Mouse (Mus musculus) stomach, embryonic 15.5 days (tissue): ENCODE results near the gene Cped1. TPM values are rescaled to one million over a fixed set of nuclear protein-coding genes. Genes with fewer than 3 reads are reported as not detected.

ENCODE experiments used
- ATAC-seq: fragments of 200-750 bp; cut with Nextera tagmentation; 2 replicates; pipeline ENCODE4 v1.8.0; 2017; ENCODE audit warnings: low read depth, moderate number of reproducible peaks, moderate TSS enrichment; ENCODE audit not compliant: insufficient read depth, low FRiP score
- H3K27ac ChIP-seq: fragments of 300-500 bp; sonication (generic); 2 replicates; pipeline ENCODE4 v1.5.1; 2015; ENCODE audit warnings: mild to moderate bottlenecking, inconsistent platforms
- H3K27me3 ChIP-seq: fragments of 300-500 bp; sonication (generic); replicated peaks from 2 replicates; pipeline ENCODE4 v1.6.1; 2015; ENCODE audit warnings: inconsistent platforms
- H3K36me3 ChIP-seq: fragments of 300-500 bp; sonication (generic); 2 replicates; pipeline ENCODE4 v1.6.1; 2015; ENCODE audit warnings: inconsistent platforms
- H3K4me1 ChIP-seq: fragments of 300-500 bp; sonication (generic); 2 replicates; pipeline ENCODE4 v1.6.1; 2015; ENCODE audit warnings: inconsistent platforms
- H3K4me2 ChIP-seq: fragments of 300-500 bp; sonication (generic); 2 replicates; pipeline ENCODE4 v1.6.1; 2015; ENCODE audit warnings: mild to moderate bottlenecking, inconsistent platforms
- H3K4me3 ChIP-seq: fragments of 300-500 bp; sonication (generic); replicated peaks from 2 replicates; pipeline ENCODE4 v1.5.1; 2015; ENCODE audit warnings: inconsistent platforms
- H3K9ac ChIP-seq: fragments of 300-500 bp; sonication (generic); 2 replicates; pipeline ENCODE4 v1.6.1; 2015; ENCODE audit warnings: inconsistent platforms
- H3K9me3 ChIP-seq: fragments of 300-500 bp; sonication (generic); 2 replicates; pipeline ENCODE4 v1.6.1; 2016; ENCODE audit warnings: inconsistent platforms
- WGBS: fragments of 180-500 bp; shearing (Covaris S2); methylation state at CpG from one replicate; pipeline ENCODE4 v1.1.7; 2015; 5-methylcytosine and 5-hydroxymethylcytosine counted together
- polyA plus RNA-seq: library from polyadenylated mRNA; unstranded; fragments of >200 nt; fragmentation: Nextera tagmentation; extraction: Ambion mirVana; gene quantifications from 2 replicates; pipeline ENCODE4 v1.2.1, GENCODE M21; 2015

The Cped1 gene
- polyA plus RNA-seq, 1 experiment from 2014 or later = 20.4 TPM

DNA sequence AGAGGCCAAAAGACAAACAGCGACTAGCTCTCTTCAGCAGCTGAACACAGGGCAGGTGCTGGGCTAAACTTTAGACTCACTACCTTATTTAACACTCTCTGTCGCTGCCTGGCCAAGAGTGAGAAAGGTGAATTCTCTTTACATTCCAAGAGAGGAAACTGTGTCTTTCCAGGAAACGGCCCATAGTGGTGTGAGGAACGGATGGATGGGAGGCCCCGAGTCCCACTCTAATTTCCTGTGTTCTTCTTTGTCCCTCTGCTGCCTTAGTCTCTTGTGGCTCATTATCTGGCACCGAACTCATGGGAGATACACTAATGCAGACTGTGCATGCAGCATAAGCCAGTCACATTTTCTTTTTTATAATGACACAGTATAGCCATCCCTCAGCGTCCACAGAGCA is 31.9 kb downstream of the Cped1 start:
- H3K4me1 ChIP-seq = 0 out of 2 replicates have a peak, but pooled peaks cover 5% of the 10 kb centered on the region
- H3K9ac ChIP-seq = no peak overlapping the region
- H3K4me2 ChIP-seq = no peak overlapping the region
- H3K4me3 ChIP-seq = no peak overlapping the region
- H3K36me3 ChIP-seq = no peaks in the 10 kb centered on the region
- 70% methylated on average over 7 of the region's 7 CpGs for WGBS
- no peaks in the 10 kb centered on the region for H3K27me3 ChIP-seq
- ATAC-seq = no peak
- no peaks in the 10 kb centered on the region for H3K9me3 ChIP-seq
- H3K27ac ChIP-seq = no peak overlapping the region

DNA sequence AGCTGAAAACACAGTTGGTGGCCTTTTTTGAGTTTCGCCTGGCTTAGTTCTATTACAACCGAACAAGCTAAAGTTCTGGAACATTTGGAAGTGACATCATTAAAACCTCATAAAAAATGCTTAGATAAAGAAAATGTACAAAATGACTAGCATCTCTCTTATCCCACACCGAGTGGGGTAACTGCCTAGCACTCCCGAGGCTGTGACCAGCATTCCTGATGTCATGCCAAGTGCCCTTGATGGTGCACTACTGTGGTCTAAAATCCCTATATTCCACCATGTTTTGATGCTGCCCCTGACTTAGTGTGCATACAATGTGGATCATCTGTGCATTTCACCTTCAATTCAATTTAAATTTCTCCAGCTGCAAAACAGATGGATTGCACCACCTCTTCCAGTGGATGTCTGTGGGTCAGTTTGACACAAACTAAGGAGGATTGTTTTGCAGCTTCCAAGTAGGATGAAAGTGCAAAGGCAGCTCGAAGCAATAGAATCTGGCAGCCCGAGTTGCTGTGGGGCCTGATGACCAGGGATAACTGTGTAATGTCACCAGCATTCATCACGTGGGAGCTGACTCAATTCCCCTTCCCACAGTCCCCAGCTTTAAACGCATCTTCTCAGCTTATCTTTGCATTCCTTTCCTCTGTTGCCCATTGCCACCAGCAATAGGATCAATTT is 33.2 kb downstream of the Cped1 start:
- Histone ChIP-seq H3K4me2 (no peak overlapping the region), H3K4me3 (no peak overlapping the region), H3K27ac (peak overlapping the region; percentile 44; the same call in 1 of the 2 replicates), H3K36me3 (no peaks in the 10 kb centered on the region), H3K9me3 (no peaks in the 10 kb centered on the region), H3K27me3 (no peaks in the 10 kb centered on the region), H3K9ac (no peak overlapping the region), H3K4me1 (0 out of 2 replicates have a peak, but pooled peaks cover 5% of the 10 kb centered on the region)
- ATAC-seq = no peak
- 51% methylated on average over 8 of the region's 8 CpGs for WGBS

DNA sequence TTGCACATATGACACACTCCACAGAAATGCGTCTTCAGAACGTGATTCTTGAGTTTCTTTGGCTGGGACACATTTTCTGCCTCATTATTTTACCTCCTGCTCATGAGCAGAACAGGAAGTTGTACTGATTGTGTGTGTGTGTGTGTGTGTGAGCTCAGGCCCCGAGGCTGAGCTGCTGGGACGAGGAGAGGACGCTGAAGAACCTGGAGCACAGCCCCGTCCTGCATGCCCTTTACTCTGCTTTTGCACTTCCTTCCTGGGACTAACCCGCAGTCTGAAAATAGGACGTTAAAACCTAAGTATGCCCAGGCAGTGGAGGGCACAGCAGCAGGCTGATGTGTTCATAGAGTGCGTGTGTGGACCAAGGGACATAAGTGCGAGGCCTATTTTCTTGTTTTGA is 33.9 kb downstream of the Cped1 start:
- no peak overlapping the region for H3K9ac ChIP-seq
- 46% methylated on average over 10 of the region's 10 CpGs for WGBS
- no peaks in the 10 kb centered on the region for H3K9me3 ChIP-seq
- H3K36me3 ChIP-seq = no peaks in the 10 kb centered on the region
- H3K27me3 ChIP-seq = no peaks in the 10 kb centered on the region
- ATAC-seq = no peak
- no peak overlapping the region for H3K4me2 ChIP-seq
- 0 out of 2 replicates have a peak, but pooled peaks cover 5% of the 10 kb centered on the region for H3K4me1 ChIP-seq
- no peak overlapping the region; the same call in 1 of the 2 replicates for H3K27ac ChIP-seq
- no peak overlapping the region for H3K4me3 ChIP-seq

DNA sequence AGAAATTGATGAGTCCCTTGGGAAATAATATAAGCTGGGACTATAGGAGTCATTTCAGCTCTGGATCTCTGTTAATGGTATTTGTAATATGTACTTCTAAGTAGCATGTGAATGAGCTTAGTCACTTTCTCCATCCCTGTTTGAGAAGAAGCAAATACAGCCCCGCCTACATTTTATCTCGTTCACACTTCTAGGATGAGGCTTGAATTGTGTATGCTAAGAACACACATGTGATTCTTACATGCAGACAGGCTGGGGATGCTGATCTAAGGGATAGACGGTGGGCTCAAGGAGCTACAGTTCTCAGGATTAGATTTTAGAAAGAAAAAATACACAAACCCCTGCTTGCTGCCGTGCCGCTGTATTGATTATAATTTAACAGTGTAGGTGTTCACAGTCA is 35.0 kb downstream of the Cped1 start:
- no peaks in the 10 kb centered on the region for H3K36me3 ChIP-seq
- H3K9me3 ChIP-seq = no peaks in the 10 kb centered on the region
- no peaks in the 10 kb centered on the region for H3K27me3 ChIP-seq
- no peak overlapping the region for H3K9ac ChIP-seq
- H3K4me2 ChIP-seq = no peak overlapping the region
- no peak overlapping the region for H3K4me3 ChIP-seq
- 59% methylated on average over 5 of the region's 5 CpGs for WGBS
- 0 out of 2 replicates have a peak, but pooled peaks cover 5% of the 10 kb centered on the region for H3K4me1 ChIP-seq
- ATAC-seq = no peak
- H3K27ac ChIP-seq = no peak overlapping the region

DNA sequence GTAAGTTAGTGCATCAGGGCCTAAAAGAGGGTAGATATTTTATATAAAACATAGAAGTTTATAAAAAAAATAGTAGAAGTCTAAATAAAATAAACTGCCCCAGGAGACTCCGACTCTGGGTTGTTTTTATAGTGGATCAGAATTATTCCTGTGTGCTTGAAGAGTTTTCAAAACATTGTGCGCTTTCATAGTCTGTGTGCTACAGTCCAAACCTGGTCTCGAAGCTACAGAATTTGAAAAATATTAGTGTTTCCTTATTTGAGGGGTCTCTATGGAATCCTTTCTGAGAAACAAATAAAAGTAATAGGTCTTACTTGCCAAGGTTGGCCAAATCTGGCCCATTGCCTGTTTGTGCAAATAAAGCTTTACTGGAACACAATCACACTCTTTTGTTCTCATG is 35.6 kb downstream of the Cped1 start:
- Histone ChIP-seq H3K27me3 (no peaks in the 10 kb centered on the region), H3K4me1 (0 out of 2 replicates have a peak, but pooled peaks cover 5% of the 10 kb centered on the region), H3K27ac (no peak overlapping the region), H3K4me2 (no peak overlapping the region), H3K9me3 (no peaks in the 10 kb centered on the region), H3K4me3 (no peak overlapping the region), H3K9ac (no peak overlapping the region), H3K36me3 (no peaks in the 10 kb centered on the region)
- no peak for ATAC-seq
- 85% methylated on average over 3 of the region's 3 CpGs for WGBS

DNA sequence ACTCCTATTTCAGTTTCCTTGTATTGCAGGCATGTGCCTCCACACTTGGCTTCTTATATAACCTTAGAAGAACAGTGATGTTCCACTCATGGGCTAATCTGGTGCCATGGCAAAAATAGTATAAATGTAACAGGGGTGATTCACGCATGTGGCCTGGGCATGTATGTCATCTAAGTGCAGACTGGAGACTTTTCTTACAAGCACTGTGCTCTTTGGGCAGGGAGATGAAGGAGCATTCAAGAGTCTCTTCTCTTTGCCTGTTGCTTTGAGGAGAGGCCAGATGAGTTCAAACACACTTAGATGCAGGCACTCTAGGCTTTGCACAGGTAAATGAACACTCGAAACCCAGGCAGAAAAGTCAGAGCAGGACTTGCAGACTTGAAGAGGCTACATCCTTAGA is 38.5 kb downstream of the Cped1 start:
- Histone ChIP-seq H3K4me3 (no peak overlapping the region), H3K27me3 (no peaks in the 10 kb centered on the region), H3K36me3 (no peaks in the 10 kb centered on the region), H3K9ac (no peak overlapping the region), H3K4me1 (0 out of 2 replicates have a peak, but pooled peaks cover 5% of the 10 kb centered on the region), H3K27ac (no peak overlapping the region), H3K9me3 (no peaks in the 10 kb centered on the region), H3K4me2 (no peak overlapping the region)
- no peak for ATAC-seq
- 83% methylated on average over 2 of the region's 2 CpGs for WGBS

DNA sequence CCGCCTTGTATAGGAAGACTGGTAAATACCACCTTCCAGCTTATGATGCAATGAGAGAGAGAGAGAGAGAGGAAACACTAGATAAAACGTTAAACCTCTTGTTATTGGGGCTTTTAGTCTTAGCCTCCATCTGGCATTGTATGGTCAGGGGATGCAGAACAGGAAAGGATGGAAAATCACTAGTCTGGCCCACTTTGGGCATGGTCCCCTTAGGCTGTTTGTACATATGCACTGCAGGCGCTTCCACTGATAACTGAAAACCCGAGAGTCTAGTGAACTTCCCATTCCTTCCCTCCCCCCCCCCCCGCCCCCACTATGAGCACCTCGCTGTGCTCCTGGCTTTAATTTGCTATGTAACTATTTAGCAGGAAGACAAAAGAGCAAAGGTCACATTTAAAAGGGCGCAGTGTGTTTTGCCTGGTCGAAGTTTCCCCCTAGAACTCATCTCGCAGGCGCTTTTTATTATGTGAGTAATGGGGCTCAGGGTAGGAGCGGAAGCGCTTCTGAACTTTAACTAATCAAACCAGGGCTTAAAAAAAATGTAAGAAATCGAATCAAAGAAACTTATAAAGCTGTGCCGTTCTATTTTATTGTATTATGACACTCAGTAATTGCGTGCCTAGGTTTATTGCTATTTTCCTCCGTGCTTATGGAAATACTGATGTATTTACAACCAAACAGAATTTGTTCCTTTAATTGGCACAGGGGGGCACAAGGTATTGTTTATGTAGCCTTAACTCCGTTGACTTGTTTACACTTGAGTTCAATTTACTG is 40.1 kb downstream of the Cped1 start:
- Histone ChIP-seq H3K9me3 (no peaks in the 10 kb centered on the region), H3K36me3 (no peaks in the 10 kb centered on the region), H3K9ac (no peak overlapping the region), H3K27ac (no peak overlapping the region), H3K4me1 (no peaks in the 10 kb centered on the region), H3K4me3 (no peak overlapping the region), H3K4me2 (peak overlapping the region; percentile 38), H3K27me3 (no peaks in the 10 kb centered on the region)
- ATAC-seq = peak; percentile 31; the same call in 1 of the 2 replicates
- WGBS = 22% methylated on average over 17 of the region's 17 CpGs

DNA sequence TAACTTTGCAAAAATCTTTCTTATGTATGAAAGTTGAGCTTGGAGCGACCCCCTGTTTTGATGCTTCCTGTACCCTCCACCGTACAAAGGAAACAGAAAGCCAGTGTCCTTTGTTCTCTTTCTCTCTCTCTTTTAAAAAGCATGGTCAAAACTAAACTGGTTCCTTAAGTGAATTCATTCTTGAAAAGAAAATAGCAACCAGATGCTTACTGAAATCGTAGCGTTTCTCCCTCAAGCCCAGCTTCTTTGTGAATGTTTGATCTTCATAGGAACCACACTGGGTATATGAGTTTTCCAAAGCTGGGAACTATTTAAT is 40.6 kb downstream of the Cped1 start:
- H3K9me3 ChIP-seq = no peaks in the 10 kb centered on the region
- H3K27ac ChIP-seq = no peak overlapping the region
- no peaks in the 10 kb centered on the region for H3K36me3 ChIP-seq
- H3K4me3 ChIP-seq = no peak overlapping the region
- peak overlapping the region; percentile 38; the same call in 1 of the 2 replicates for H3K4me2 ChIP-seq
- H3K27me3 ChIP-seq = no peaks in the 10 kb centered on the region
- H3K9ac ChIP-seq = no peak overlapping the region
- WGBS = 39% methylated on average over 4 of the region's 4 CpGs
- no peaks in the 10 kb centered on the region for H3K4me1 ChIP-seq
- ATAC-seq = no peak

DNA sequence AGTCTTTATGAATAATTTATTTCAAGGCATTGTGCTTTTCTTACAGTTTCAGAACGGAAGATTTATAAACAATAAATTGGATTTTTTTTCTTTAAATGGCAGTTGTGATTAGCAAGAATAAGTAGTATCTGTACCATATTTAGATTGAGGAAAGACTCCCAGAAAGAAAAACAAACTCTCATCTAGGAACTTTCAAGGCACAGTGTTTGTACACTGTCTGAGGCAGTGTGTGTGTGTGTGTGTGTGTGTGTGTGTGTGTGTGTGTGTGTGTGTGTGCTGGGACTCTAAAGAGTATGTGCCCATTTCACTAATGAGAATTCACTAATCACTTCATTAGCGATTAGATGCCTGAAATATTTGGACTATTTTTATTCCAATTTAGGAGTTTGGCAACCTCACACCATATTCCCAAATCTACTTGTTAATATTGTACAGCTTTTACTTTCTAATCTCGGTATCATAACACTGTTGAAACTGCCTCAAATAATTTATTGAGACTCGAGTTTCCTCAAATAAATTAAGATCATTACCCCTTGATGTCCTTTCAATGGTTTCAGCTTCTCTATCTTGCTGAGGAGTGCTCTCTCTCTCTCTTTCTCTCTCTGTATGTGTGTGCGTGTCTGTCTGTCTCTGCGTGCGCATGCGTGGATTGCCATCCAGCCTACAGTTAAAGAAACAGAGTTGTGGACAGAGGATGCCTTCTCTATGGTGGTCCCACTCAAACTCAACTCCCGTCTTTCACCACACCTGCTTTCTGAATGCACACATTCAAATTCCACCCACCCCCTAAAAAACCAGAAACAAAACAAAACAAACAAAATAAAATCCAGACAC is 41.3 kb downstream of the Cped1 start:
- Histone ChIP-seq H3K4me3 (no peak overlapping the region), H3K4me2 (no peak overlapping the region), H3K27me3 (no peaks in the 10 kb centered on the region), H3K9me3 (no peaks in the 10 kb centered on the region), H3K4me1 (no peaks in the 10 kb centered on the region), H3K27ac (no peak overlapping the region), H3K36me3 (no peaks in the 10 kb centered on the region), H3K9ac (no peak overlapping the region)
- no peak for ATAC-seq
- 78% methylated on average over 9 of the region's 9 CpGs for WGBS

DNA sequence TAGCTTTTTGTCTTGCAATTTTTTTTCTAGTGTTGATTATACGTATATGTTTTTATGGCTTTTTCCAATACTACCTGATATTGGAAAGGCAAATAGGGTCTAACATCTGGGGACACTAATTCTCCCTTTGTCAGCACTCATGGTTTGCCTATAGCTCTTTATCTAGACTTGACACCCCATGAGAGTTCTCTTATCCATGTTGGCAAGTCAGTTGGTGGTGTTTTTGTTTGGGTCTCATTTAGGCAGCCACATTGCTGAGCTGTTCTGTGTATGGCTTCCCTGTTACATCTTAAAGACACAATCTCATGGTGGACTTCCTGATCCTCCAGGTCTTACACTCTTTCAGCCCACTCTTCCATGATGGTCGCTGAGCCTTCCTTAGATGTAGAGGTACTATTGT is 42.1 kb downstream of the Cped1 start:
- no peak overlapping the region for H3K27ac ChIP-seq
- WGBS = 89% methylated on average over 2 of the region's 2 CpGs

DNA sequence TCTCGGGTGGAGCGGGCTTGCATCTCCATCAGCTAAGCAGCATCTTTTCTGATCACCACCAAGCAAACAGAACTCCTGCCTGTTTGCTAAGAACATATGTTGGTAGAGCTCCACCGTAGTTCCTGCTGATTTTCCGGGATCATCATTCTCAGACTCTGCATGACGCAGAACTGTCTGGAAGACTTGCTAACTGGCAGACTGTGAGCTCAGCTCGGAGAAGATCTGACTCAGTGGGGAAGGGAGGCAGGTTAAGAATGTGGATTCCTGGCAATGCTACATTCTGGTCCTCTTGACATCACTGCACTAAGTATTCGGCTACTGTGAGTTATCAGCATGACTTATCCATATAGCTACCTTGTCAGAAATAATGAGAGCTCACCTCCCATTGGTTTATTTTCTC is 44.7 kb downstream of the Cped1 start:
- no peaks in the 10 kb centered on the region for H3K9me3 ChIP-seq
- ATAC-seq = no peak
- H3K9ac ChIP-seq = no peak overlapping the region
- no peak overlapping the region for H3K27ac ChIP-seq
- H3K36me3 ChIP-seq = no peaks in the 10 kb centered on the region
- no peaks in the 10 kb centered on the region for H3K27me3 ChIP-seq
- WGBS = 79% methylated on average over 7 of the region's 7 CpGs
- no peak overlapping the region for H3K4me3 ChIP-seq
- no peak overlapping the region for H3K4me2 ChIP-seq
- no peaks in the 10 kb centered on the region for H3K4me1 ChIP-seq

More for the DNA sequence above, 42.1 kb downstream of the Cped1 start:
- Histone ChIP-seq H3K4me1 (no peaks in the 10 kb centered on the region), H3K9ac (no peak overlapping the region), H3K4me2 (no peak overlapping the region), H3K27me3 (no peaks in the 10 kb centered on the region), H3K4me3 (no peak overlapping the region), H3K9me3 (no peaks in the 10 kb centered on the region), H3K36me3 (no peaks in the 10 kb centered on the region)
- ATAC-seq = no peak

DNA sequence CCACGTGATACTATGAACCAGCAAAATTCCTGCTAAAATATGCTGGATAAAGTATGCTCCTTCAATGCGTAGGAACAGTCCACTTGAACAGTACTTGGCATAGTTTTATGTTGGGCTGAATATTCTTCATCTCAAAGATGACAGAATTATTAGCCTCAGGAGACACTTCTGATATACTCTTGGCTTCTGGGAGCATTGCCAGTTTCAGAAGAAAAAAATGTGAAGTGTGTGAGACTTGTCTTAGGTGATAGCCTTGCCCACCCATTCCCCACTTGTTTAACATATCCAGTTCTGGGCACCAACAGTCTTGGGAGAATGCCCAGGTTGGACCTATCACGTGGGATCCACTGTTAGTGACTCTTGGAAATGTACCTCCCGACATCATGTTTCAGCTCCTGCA is 47.5 kb downstream of the Cped1 start:
- Histone ChIP-seq H3K4me1 (no peaks in the 10 kb centered on the region), H3K9ac (no peak overlapping the region), H3K4me3 (no peak overlapping the region), H3K27ac (no peak overlapping the region), H3K36me3 (no peaks in the 10 kb centered on the region), H3K4me2 (no peak overlapping the region), H3K9me3 (no peaks in the 10 kb centered on the region), H3K27me3 (no peaks in the 10 kb centered on the region)
- WGBS = 74% methylated on average over 4 of the region's 4 CpGs
- no peak for ATAC-seq
